ENCODE assay signal across 31 mouse cellular contexts in the genomic region with DNA sequence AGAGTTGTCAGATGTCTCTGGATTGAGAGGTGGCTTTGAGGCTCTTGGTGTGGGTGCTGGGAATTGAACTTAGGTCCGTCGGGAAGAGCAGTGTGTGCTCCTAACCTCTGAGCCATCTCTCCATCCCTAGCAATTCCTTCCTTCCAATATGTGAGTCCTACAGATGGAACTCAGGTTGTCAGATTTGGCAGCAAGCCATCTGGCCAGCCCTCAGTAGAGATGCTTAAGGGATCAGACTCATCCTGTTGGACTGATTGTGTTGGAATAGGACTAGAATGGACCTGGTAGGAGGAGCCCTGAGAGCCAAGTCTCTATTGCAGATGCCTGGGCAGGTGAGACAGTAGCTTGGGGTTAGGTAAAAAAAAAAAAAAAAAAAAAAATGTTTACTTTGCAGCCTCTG. TPM values are rescaled to one million over a fixed set of nuclear protein-coding genes. Genes with fewer than 3 reads are reported as not detected.
A peak's percentile ranks its signal among the peaks of the same experiment; 100 is the strongest.
DNase-seq lines count a peak whose midpoint lies in the region; ATAC-seq and TF ChIP-seq lines count a peak whose summit lies in the region.
"Had no signal": no experiment of that assay in that cellular context is flagged by ENCODE, and none has a peak within 500 bp of the region (broad histone marks: within the 10 kb centered on the region; RNA-seq: fewer than 3 reads in every experiment).

No protein-coding gene starts in this region.

- H3K27ac ChIP-seq in midbrain, postnatal 0 days (ENCODE audit: low read depth, low read length): no peak overlapping the region
- H3K27ac ChIP-seq in midbrain, embryonic 15.5 days: no peak overlapping the region
- no peak overlapping the region for H3K27ac ChIP-seq in intestine, embryonic 16.5 days (ENCODE audit: low read length)
- H3K27ac ChIP-seq: embryonic facial prominence, embryonic 15.5 days; forebrain, embryonic 13.5 days; heart, embryonic 10.5 days; heart, embryonic 15.5 days; limb, embryonic 12.5 days; liver, embryonic 15.5 days; midbrain, embryonic 10.5 days had no signal

- TF ChIP-seq CTCF in midbrain, postnatal 0 days (IDR thresholded peaks at IDR 0.05): no peak

- no peaks in the 10 kb centered on the region for H3K36me3 ChIP-seq in midbrain, postnatal 0 days (ENCODE audit: insufficient read depth, low read length)
- H3K36me3 ChIP-seq in midbrain, embryonic 15.5 days (replicated peaks): no peaks in the 10 kb centered on the region
- H3K36me3 ChIP-seq in intestine, embryonic 16.5 days (ENCODE audit: control insufficient read depth, insufficient read depth, low read length): no peaks in the 10 kb centered on the region
- H3K36me3 ChIP-seq: embryonic facial prominence, embryonic 15.5 days; heart, embryonic 10.5 days; heart, embryonic 15.5 days; limb, embryonic 12.5 days; liver, embryonic 15.5 days; midbrain, embryonic 10.5 days had no signal

- H3K4me2 ChIP-seq in midbrain, postnatal 0 days (ENCODE audit: low read depth, low read length, poor library complexity, severe bottlenecking): no peak overlapping the region
- no peak overlapping the region for H3K4me2 ChIP-seq in midbrain, embryonic 15.5 days
- H3K4me2 ChIP-seq in intestine, embryonic 16.5 days (ENCODE audit: low read depth, low read length): no peak overlapping the region
- H3K4me2 ChIP-seq: embryonic facial prominence, embryonic 15.5 days; forebrain, embryonic 13.5 days; heart, embryonic 15.5 days; limb, embryonic 12.5 days; liver, embryonic 15.5 days; lung, embryonic 14.5 days had no signal

- no peak overlapping the region for H3K9ac ChIP-seq in midbrain, postnatal 0 days (replicated peaks; ENCODE audit: low read length, poor library complexity, severe bottlenecking)
- no peak overlapping the region for H3K9ac ChIP-seq in midbrain, embryonic 15.5 days
- no peak overlapping the region for H3K9ac ChIP-seq in intestine, embryonic 16.5 days (ENCODE audit: low read depth, low read length)
- H3K9ac ChIP-seq: embryonic facial prominence, embryonic 15.5 days; forebrain, embryonic 13.5 days; heart, embryonic 15.5 days; limb, embryonic 12.5 days; liver, embryonic 15.5 days; lung, embryonic 14.5 days had no signal

- no peak for ATAC-seq in midbrain, postnatal 0 days (ENCODE audit: low FRiP score)
- no peak for ATAC-seq in midbrain, embryonic 15.5 days (replicated peaks)
- no peak for ATAC-seq in intestine, embryonic 16.5 days
- ATAC-seq: forebrain, embryonic 13.5 days; intestine, postnatal 0 days; Patski had no signal

- H3K4me3 ChIP-seq in midbrain, postnatal 0 days (ENCODE audit: low read depth, low read length): no peak overlapping the region
- H3K4me3 ChIP-seq in midbrain, embryonic 15.5 days: no peak overlapping the region
- H3K4me3 ChIP-seq in intestine, embryonic 16.5 days (ENCODE audit: low read length): no peak overlapping the region
- H3K4me3 ChIP-seq: embryonic facial prominence, embryonic 15.5 days; forebrain, embryonic 13.5 days; heart, embryonic 10.5 days; heart, embryonic 15.5 days; limb, embryonic 12.5 days; liver, embryonic 15.5 days; midbrain, embryonic 10.5 days had no signal

- DNase-seq in midbrain, postnatal 0 days (ENCODE audit: low spot score): peak; percentile 18
- peak; percentile 32 for DNase-seq in cerebellum, adult 11-12 months
- peak; percentile 90 to 91 for DNase-seq in cerebellum, postnatal 10 days
- no peak for DNase-seq in right cerebral cortex, postnatal 4 days
- DNase-seq in lung, postnatal 14 days: no peak
- DNase-seq: adrenal gland, postnatal 10 days; B cell, adult 2 months; gastrocnemius, postnatal 10 days; kidney, adult 9 months; kidney, postnatal 10 days; layer of hippocampus, adult 9-11 months; lung, embryonic 14.5 days; right cerebral cortex, postnatal 25 days; spleen, adult 18-20 months; thymus, adult 18-20 months; thymus, postnatal 25 days had no signal

- H3K9me3 ChIP-seq in midbrain, postnatal 0 days (ENCODE audit: low read length): no peaks in the 10 kb centered on the region
- no peaks in the 10 kb centered on the region for H3K9me3 ChIP-seq in midbrain, embryonic 15.5 days
- H3K9me3 ChIP-seq in intestine, embryonic 16.5 days (ENCODE audit: control insufficient read depth, low read length): no peaks in the 10 kb centered on the region
- H3K9me3 ChIP-seq: embryonic facial prominence, embryonic 15.5 days; forebrain, embryonic 13.5 days; heart, embryonic 10.5 days; heart, embryonic 15.5 days; limb, embryonic 12.5 days; liver, embryonic 15.5 days; midbrain, embryonic 10.5 days had no signal

- 96% methylated on average over 2 of the region's 2 CpGs for WGBS in midbrain, postnatal 0 days
- WGBS in midbrain, embryonic 15.5 days: 91% methylated on average over 2 of the region's 2 CpGs
- WGBS in intestine, embryonic 16.5 days: 87% methylated on average over 2 of the region's 2 CpGs

- H3K4me1 ChIP-seq in midbrain, postnatal 0 days (ENCODE audit: insufficient read depth, low read length): no peaks in the 10 kb centered on the region
- H3K4me1 ChIP-seq in midbrain, embryonic 15.5 days: no peaks in the 10 kb centered on the region
- H3K4me1 ChIP-seq in intestine, embryonic 16.5 days (ENCODE audit: control insufficient read depth, insufficient read depth, low read length): no peaks in the 10 kb centered on the region
- H3K4me1 ChIP-seq: embryonic facial prominence, embryonic 15.5 days; forebrain, embryonic 13.5 days; heart, embryonic 15.5 days; limb, embryonic 12.5 days; midbrain, embryonic 10.5 days had no signal

- H3K27me3 ChIP-seq in midbrain, postnatal 0 days (ENCODE audit: insufficient read depth, low read length): no peaks in the 10 kb centered on the region
- H3K27me3 ChIP-seq in midbrain, embryonic 15.5 days (replicated peaks): no peaks in the 10 kb centered on the region
- no peaks in the 10 kb centered on the region for H3K27me3 ChIP-seq in intestine, embryonic 16.5 days (replicated peaks; ENCODE audit: control insufficient read depth, insufficient read depth, low read length)
- H3K27me3 ChIP-seq: embryonic facial prominence, embryonic 15.5 days; forebrain, embryonic 13.5 days; heart, embryonic 15.5 days; limb, embryonic 12.5 days; liver, embryonic 15.5 days; Patski had no signal

RNA-seq across cellular contexts. Expression of gene Gigyf2, which starts 24.8 kb away (rescaled TPM):
- total RNA-seq in midbrain, postnatal 0 days (2014; rRNA removed): 69.0 and 75.0 TPM in 2 replicates
- 45.4 and 46.4 TPM in 2 replicates for polyA plus RNA-seq in midbrain, postnatal 0 days (2015; fragmentation: Nextera tagmentation; extraction: Ambion mirVana)
- polyA plus RNA-seq in midbrain, embryonic 15.5 days (2015; fragmentation: Nextera tagmentation; extraction: Ambion mirVana): 65.9 and 72.9 TPM in 2 replicates
- polyA plus RNA-seq in intestine, embryonic 16.5 days (2015; fragmentation: Nextera tagmentation; extraction: Ambion mirVana): 38.4 and 39.1 TPM in 2 replicates

RNA-seq across cellular contexts. Expression of gene Efhd1, which starts 37.8 kb away (rescaled TPM):
- 4.2 and 7.8 TPM in 2 replicates for total RNA-seq in midbrain, postnatal 0 days (2014; rRNA removed)
- polyA plus RNA-seq in midbrain, postnatal 0 days (2015; fragmentation: Nextera tagmentation; extraction: Ambion mirVana): 1.7 and 2.6 TPM in 2 replicates
- 0.58 and 1.2 TPM in 2 replicates for polyA plus RNA-seq in midbrain, embryonic 15.5 days (2015; fragmentation: Nextera tagmentation; extraction: Ambion mirVana)
- 1.2 and 1.8 TPM in 2 replicates for polyA plus RNA-seq in intestine, embryonic 16.5 days (2015; fragmentation: Nextera tagmentation; extraction: Ambion mirVana)
- total RNA-seq: common myeloid progenitor, adult 5-6 weeks; liver, adult 2 months; megakaryocyte progenitor cell, adult 5-6 weeks; monocyte, adult 5-6 weeks had no signal
- polyA plus RNA-seq: lung, embryonic 14.5 days had no signal

Comparison
In these comparisons a context has a peak if more than half of its experiments do, and no peak if none do; other contexts are left out.
1. DNase-seq: peak in midbrain, postnatal 0 days (single experiment), cerebellum, adult 11-12 months (single experiment) and cerebellum, postnatal 10 days (2 of 2); none in right cerebral cortex, postnatal 4 days (single experiment) and lung, postnatal 14 days (single experiment).